Mouse (Mus musculus) C2C12 (cell line): ENCODE data around the gene Gm10198. TPM values are rescaled to one million over a fixed set of nuclear protein-coding genes. Genes with fewer than 3 reads are reported as not detected.

ENCODE experiments used
- H3K27me3 ChIP-seq: one replicate; pipeline ENCODE4 v1.6.1; 2011; ENCODE audit not compliant: control insufficient read depth, insufficient read depth, insufficient read length
- H3K36me3 ChIP-seq: one replicate; pipeline ENCODE4 v1.6.1; 2011; ENCODE audit not compliant: control insufficient read depth, insufficient read depth
- H3K4me3 ChIP-seq: one replicate; pipeline ENCODE4 v1.5.1; 2011; ENCODE audit warnings: mild to moderate bottlenecking, control low read depth; ENCODE audit not compliant: poor library complexity, insufficient read depth, severe bottlenecking
- H3K79me2 ChIP-seq: one replicate; pipeline ENCODE4 v1.6.1; 2011; ENCODE audit not compliant: control insufficient read depth, insufficient read depth
- H3K79me3 ChIP-seq: one replicate; pipeline ENCODE4 v1.6.1; 2011; ENCODE audit warnings: low read depth, control low read depth
- H3ac ChIP-seq: one replicate; pipeline ENCODE3; 2011; ENCODE audit warnings: low read depth; ENCODE audit not compliant: control insufficient read depth, insufficient read length
- CEBPB ChIP-seq: IDR thresholded peaks from one replicate; pipeline ENCODE4 v1.6.1; 2011; ENCODE audit warnings: low read depth, mild to moderate bottlenecking, control low read depth, moderate library complexity
- CTCF ChIP-seq: IDR thresholded peaks from one replicate; pipeline ENCODE4 v1.5.1; 2011; ENCODE audit not compliant: control insufficient read depth, insufficient read depth, insufficient read length
- FOSL1 ChIP-seq: IDR thresholded peaks from one replicate; pipeline ENCODE4 v1.8.0; 2011; ENCODE audit warnings: mild to moderate bottlenecking, low read length; ENCODE audit not compliant: poor library complexity, insufficient read depth, severe bottlenecking
- MAX ChIP-seq: IDR thresholded peaks from one replicate; pipeline ENCODE4 v1.6.1; 2011; ENCODE audit warnings: mild to moderate bottlenecking, control low read depth
- MYOD1 ChIP-seq: IDR thresholded peaks from one replicate; pipeline ENCODE4 v1.6.1; 2011; ENCODE audit warnings: low read depth; ENCODE audit not compliant: control insufficient read depth, insufficient read length
- MYOG ChIP-seq: IDR thresholded peaks from one replicate; pipeline ENCODE4 v1.6.1; 2011; ENCODE audit not compliant: control insufficient read depth, insufficient read length; ENCODE audit errors: extremely low read depth
- USF1 ChIP-seq: IDR thresholded peaks from one replicate; pipeline ENCODE4 v1.6.1; 2011; ENCODE audit warnings: low read depth, mild to moderate bottlenecking, control low read depth, moderate library complexity
- long read RNA-seq, 2 experiments: library from polyadenylated mRNA; unstranded; transcript quantifications; one replicate each; pipeline ENCODE4 v2.0.0; 2019 to 2020
- polyA plus RNA-seq: library from polyadenylated mRNA; unstranded; fragments of >200 nt; fragmentation: generic; extraction: Trizol; gene quantifications from one replicate; pipeline ENCODE4 v1.2.1, GENCODE M21; 2012; ENCODE audit warnings: missing spikeins

Gm10198 gene
- not detected for polyA plus RNA-seq
- long read RNA-seq, experiment 1: 0 reads
- long read RNA-seq, experiment 2: 0 reads

DNA sequence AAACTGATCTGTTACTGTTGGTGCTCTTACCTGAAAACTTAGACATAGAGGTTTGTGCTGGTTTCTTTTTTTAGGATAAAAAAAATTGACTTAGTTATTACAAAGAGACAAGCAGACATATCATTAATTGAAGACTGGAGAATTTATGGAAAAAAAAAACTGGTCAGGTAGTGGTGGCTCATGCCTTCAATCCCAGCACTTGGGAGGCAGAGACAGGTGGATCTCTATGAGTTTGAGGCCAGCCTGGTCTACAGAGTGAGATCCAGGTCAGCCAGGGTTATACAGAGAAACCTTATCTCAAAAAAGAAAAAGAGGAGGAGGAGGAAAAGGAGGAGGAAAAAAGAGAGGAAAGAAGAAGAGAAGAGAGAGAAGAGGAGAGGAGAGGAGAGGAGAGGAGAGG is at the start of gene Gm10198:
Gene Gm10198, plus strand, starts transcription at position 301 of the 400 bp plus-strand sequence.
- Histone ChIP-seq H3K4me3 (no peak within 1 kb of the TSS), H3K79me2 (no peaks in the 10 kb centered on the region), H3ac (no peak within 1 kb of the TSS), H3K36me3 (no peaks in the 10 kb centered on the region), H3K79me3 (no peaks in the 10 kb centered on the region), H3K27me3 (no peaks in the 10 kb centered on the region)
- no peak for TF ChIP-seq MYOD1
- no peak for TF ChIP-seq CEBPB
- no peak for TF ChIP-seq MAX
- TF ChIP-seq FOSL1: no peak
- no peak for TF ChIP-seq MYOG
- no peak for TF ChIP-seq USF1
- no peak for TF ChIP-seq CTCF

- no peak overlapping the region for H3K4me3 ChIP-seq
- TF ChIP-seq MYOG: no peak
- no peak for TF ChIP-seq MYOD1
- no peak for TF ChIP-seq CTCF
- no peak for TF ChIP-seq FOSL1
- no peak for TF ChIP-seq MAX
- no peak for TF ChIP-seq USF1
- no peak for TF ChIP-seq CEBPB
- no peaks in the 10 kb centered on the region for H3K27me3 ChIP-seq
- no peak overlapping the region for H3ac ChIP-seq
- H3K36me3 ChIP-seq: no peaks in the 10 kb centered on the region
- no peaks in the 10 kb centered on the region for H3K79me2 ChIP-seq
- H3K79me3 ChIP-seq: no peaks in the 10 kb centered on the region
These were observed 47.3 kb upstream of the Gm10198 start for GRCm38 (mm10) chr13:111545286-111545685.

DNA sequence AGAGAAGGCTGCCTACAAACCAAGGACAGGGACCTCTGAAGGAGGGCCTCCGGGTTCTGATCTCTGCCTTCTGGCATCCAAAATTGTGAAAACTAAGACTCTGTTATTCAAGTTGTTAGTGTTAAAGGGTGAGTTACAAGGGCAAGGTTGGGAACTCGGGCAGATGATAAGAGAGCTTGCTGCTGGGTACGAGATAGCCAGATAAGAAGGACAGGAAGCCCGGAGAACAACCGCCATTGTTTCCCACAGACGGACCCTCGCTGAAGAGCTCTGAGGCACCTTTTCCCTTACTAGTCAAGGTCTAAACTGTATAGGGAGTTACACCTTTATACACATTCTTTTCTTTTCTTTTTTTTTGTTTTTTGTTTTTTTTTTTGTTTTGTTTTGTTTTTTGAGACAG is 39.8 kb upstream of the Gm10198 start:
- no peak for TF ChIP-seq MYOG
- Histone ChIP-seq H3K36me3 (no peaks in the 10 kb centered on the region), H3K4me3 (no peak overlapping the region), H3ac (no peak overlapping the region), H3K79me2 (no peaks in the 10 kb centered on the region), H3K79me3 (no peaks in the 10 kb centered on the region), H3K27me3 (no peaks in the 10 kb centered on the region)

GRCm38 (mm10) chr13:111553182-111553581 is 39.4 kb upstream of the Gm10198 start:
- H3K79me3 ChIP-seq: no peaks in the 10 kb centered on the region
- no peak overlapping the region for H3K4me3 ChIP-seq
- no peak overlapping the region for H3ac ChIP-seq
- no peaks in the 10 kb centered on the region for H3K36me3 ChIP-seq
- H3K27me3 ChIP-seq: no peaks in the 10 kb centered on the region
- no peaks in the 10 kb centered on the region for H3K79me2 ChIP-seq
- no peak for TF ChIP-seq USF1
- no peak for TF ChIP-seq FOSL1
- no peak for TF ChIP-seq MAX
- TF ChIP-seq CTCF: no peak
- no peak for TF ChIP-seq MYOG
- TF ChIP-seq MYOD1: no peak
- TF ChIP-seq CEBPB: no peak

- H3K4me3 ChIP-seq: no peak overlapping the region
- no peak overlapping the region for H3ac ChIP-seq
- H3K79me3 ChIP-seq: no peaks in the 10 kb centered on the region
- H3K27me3 ChIP-seq: no peaks in the 10 kb centered on the region
- no peaks in the 10 kb centered on the region for H3K79me2 ChIP-seq
- TF ChIP-seq CTCF: no peak
- no peak for TF ChIP-seq FOSL1
- no peak for TF ChIP-seq USF1
- no peak for TF ChIP-seq MYOG
- no peak for TF ChIP-seq CEBPB
- TF ChIP-seq MAX: no peak
- no peak for TF ChIP-seq MYOD1
- H3K36me3 ChIP-seq: no peaks in the 10 kb centered on the region
These were observed 38.6 kb upstream of the Gm10198 start for GRCm38 (mm10) chr13:111553941-111554340.

DNA sequence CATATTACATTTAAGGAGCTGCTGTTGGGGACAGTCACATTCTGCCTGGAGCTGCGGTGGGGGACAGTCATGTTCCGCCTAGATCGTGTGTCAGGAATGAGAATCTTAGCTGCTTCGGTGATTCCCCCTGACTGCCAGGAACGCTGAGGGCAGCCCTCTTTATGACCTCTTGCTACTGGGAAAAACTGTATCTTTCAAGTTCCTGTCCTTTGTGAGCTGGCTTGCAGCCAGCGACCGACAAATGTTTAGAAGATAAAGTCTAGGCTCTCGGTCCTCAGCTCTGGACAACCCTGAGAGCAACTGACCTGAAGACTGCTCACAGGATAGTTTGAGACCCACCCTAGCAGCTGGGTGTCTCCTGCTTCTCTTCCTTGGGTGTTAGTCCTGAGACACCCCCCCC is 37.3 kb upstream of the Gm10198 start:
- no peaks in the 10 kb centered on the region for H3K27me3 ChIP-seq

More for the DNA sequence above, 37.3 kb upstream of the Gm10198 start:
- TF ChIP-seq CTCF (no peak), USF1 (no peak), MYOG (no peak), FOSL1 (no peak), MYOD1 (no peak), CEBPB (no peak), MAX (no peak)
- no peaks in the 10 kb centered on the region for H3K36me3 ChIP-seq
- no peak overlapping the region for H3K4me3 ChIP-seq
- H3K79me3 ChIP-seq: no peaks in the 10 kb centered on the region
- H3ac ChIP-seq: no peak overlapping the region
- no peaks in the 10 kb centered on the region for H3K79me2 ChIP-seq
